Mouse (Mus musculus) kidney, postnatal 36 days (tissue): Measurements from ENCODE around the gene Nbea.

ENCODE experiments used
- DNase-seq, 2 experiments: peaks; one replicate each; pipeline ENCODE4 v3.0.0; 2021 to 2022; ENCODE audit warnings: mixed read lengths in 2 of 2

Nbea gene

DNA sequence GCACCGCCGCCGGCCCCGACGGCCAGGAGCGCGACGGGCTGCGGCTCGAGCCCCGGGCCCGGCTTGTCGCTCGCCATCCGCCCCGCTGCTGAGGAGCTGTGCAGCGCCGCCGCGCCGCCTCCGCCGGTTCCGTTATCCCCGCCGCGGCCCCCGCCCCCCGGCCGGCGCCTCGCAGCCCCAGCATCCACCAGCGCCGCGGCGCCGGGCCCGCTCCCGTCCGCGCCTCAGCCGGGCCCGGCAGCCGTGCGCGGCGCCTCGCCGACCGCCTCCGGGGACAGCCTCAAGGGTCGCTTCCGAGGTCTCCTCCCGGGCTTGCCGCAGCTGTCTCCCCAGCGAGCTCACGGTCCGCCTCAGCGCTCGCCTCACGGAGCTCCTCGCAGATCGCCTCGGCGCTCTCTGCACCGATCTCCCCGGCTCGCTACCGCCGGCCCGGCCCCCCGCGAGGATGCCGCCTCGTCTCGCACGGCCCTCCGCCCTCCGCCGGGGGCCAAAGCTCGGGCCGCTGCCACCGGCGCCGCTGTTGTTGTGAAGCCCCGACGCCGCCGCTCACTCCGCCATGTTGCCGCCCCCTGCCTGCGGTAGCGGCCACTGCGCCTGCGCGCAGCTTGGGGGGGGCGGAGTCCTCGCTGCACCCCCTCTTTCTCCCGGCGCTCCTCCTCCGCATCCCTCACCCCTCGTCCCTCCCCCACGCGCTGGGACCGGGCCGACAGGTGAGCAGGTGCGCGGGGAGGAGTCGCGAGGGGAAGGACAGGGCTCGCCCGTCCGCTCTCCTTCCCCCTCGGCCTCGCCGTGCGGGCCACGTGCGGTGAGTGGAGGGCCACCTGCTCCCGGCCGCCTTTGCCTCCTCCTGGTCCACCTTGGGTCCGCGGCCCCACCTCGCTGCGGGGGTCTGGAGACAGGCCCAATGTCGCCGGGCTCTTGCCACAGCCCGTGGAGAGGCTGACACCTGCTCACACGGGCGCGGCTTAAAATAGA is at the start of gene Nbea:
Gene Nbea (minus strand): TSS at position 543 of the 975 bp plus-strand sequence.
- peak; percentile 77 to 92 for DNase-seq

DNA sequence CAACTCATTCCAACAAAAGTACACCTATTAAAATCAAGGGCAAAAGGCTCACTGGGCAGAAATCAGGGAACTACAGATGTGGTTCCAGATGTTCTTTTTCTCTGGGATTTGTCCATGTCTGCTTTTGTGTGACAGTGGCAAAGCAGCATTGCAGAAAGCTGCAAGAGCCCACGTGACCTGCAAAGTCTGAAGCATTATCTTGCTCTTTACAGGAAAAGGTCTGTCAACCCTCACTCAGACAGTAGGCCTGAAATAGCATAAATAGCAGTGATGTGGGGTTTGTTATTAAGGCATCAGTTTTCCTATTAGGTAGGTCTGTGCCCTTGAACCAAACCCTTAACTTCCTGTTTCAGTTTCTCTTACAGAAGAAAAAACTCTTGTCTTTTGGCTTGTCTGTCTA is 45.8 kb upstream of the Nbea start:
- no peak for DNase-seq

- no peak for DNase-seq
Observed at GRCm38 (mm10) chr3:56215989-56216388, 32.5 kb upstream of the Nbea start.

DNA sequence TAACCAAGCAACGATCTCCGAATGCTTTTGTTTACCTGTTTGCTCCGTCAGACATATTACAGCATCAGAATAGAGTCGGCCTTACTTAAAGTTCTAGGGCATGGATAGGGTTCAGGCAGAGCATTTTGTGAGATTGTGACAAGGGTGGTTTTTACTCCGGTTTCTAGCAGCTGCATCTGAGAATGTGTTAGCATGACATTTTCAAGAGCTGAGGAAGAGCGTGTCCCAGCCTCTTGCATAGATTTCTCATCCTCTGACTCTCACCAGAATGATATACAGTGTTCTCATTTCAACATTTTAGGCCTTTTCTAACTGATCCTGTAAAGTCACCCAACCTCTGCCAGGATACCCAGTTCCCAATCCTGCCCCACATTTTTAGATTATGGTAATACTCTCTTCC is 20.5 kb upstream of the Nbea start:
- DNase-seq = no peak

GRCm38 (mm10) chr3:56188238-56188637 is 4.7 kb upstream of the Nbea start:
- DNase-seq = no peak

DNA sequence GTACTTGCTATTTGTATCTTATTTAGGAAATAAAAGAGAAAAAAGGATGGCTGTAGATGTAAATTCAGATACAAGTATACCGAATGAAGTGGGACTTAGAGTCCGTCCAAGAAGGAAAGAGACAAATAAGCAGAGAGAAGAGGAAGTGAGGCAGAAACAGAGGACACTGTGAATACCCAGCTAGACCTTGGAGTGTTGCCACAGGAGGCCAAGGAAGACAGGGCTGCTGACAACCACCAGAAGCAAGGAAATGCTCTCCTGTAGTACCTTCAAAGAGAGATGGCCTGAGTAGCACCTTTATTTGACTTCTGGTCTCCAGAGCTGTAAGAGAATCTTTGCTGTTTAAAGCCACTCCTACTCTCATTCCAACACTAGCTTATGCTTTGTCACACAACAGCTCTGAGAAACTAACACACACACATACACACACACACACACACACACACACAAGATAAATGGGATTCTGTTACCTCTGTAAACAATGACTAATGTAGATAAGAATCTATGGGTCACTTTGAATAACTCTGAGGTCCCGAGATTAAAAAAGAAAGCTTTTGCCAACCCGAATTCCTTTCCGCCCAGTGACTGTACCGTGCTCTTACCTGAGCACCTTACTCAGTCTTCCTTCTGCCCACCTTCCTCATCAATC is 3.8 kb upstream of the Nbea start:
- peak; percentile 4 to 18 for DNase-seq

GRCm38 (mm10) chr3:56182371-56183158 is 936 bp downstream of the Nbea start:
- peak; percentile 1 to 34 for DNase-seq

DNA sequence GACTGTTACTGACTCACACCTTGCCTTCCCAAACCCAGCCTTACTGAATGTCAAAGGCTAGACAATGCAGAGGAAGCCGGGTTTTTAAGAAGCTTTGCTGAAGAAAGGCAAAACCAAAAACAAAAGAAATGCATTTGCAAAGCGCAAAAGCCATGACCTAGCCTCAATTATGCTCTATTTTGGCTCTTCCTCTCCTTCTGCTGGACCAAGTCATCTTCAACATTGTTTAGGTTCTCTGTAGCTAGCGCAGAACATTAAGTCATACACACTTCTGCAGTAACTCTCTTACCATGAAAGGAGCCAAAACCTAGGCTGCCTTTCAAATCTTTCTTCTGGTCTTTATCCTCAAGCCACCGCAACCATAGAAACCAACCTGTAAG is 1.5 kb downstream of the Nbea start:
- no peak for DNase-seq

GRCm38 (mm10) chr3:56181025-56181424 is 2.5 kb downstream of the Nbea start:
- no peak for DNase-seq

GRCm38 (mm10) chr3:56157864-56158263 is 25.6 kb downstream of the Nbea start:
- DNase-seq = no peak

GRCm38 (mm10) chr3:56126674-56127073 is 56.8 kb downstream of the Nbea start:
- peak in 1 of 2 experiments; percentile 13 for DNase-seq

DNA sequence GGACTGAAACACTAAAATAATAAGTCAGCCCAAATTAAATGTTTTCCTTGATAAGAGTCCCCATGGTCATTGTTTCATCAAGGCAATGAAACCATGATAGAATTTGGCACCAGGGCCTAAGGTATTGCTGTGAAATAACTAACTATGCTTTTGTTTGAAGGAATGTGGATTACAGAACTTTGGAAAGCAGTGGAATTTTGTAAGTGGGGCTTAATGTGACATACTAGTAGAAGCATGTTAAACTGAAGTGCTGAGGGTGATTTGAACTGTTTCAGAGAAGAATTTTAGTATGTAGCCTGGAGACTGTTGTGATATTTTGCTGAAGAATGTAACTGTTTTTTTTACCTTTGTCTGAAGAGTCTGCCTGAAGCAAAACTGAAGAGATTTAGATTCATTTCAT is 66.9 kb downstream of the Nbea start:
- DNase-seq = no peak

DNA sequence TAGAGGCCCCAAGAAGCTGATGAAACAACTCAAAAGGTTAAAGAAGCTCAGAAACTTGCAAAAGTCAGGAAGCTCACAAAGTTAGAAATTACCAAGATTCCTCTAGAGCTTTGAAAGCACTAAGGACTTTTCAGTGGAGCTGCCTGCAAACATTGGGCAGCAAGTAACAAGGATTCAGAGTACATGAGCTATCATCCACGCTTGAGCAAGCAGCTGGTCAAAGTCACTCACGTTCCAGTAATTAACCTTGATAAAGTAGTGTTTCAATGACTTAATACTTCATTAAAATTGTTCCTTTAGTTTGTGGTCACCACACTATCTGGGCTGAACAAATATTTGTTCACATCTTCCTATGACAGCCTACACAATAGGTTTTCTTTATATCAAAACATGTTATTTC is 75.4 kb downstream of the Nbea start:
- DNase-seq = peak; percentile 35 to 45

GRCm38 (mm10) chr3:56097105-56097504 is 86.4 kb downstream of the Nbea start:
- DNase-seq = peak in 1 of 2 experiments; percentile 4

- peak; percentile 14 to 28 for DNase-seq
Observed at GRCm38 (mm10) chr3:56079015-56079612, 104.4 kb downstream of the Nbea start.

DNA sequence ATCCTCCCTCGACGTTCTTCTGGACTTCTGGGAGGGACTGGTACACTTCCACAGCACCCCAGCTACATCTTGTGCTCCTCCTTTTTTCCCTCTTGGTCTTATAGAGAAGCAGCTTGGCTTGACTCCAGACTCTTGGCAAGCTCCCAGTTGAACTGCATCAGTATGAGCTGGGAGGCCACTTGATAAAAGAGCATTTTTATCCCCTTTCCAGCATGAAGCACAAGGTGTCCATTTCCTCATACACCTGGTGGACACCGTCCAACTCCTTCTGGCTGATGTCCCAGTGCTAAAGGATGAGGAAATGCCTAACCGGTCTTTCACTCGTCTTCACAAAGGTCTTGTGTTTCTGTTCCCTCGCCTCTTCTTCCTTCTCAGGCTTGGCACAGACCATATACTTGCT is 115.7 kb downstream of the Nbea start:
- DNase-seq = peak in 1 of 2 experiments; percentile 47

DNA sequence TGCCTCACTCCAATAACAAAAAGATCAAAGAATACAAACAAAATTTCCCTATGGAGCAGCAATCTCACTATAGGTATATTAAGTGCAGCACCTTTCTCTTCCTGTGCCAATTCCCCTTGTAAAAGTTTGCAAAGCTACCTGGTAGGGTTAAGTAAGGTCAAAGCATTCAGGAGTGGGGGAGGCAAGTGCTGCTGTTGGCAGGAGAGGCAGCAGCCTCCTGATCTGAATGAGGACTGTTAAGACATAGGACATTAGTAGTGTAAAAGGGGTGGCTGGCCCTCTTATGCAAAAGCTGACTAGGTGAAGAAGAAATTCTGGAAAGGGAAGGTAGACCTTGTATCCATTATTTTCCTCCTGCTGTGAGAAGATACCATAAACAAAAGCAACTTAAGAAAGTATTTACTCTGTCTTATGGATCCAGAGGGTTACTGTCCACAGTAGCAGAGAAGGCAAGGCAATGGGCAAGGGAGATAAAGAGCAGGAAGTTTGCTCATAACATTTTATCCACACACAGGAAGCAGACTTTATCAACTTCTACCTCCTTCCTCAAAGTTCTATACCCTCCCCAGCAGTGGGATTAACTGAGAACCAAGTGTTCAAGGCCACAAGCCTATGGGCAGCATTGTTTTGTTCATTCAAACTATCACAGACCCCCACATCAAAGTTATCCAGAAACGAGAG is 117.0 kb downstream of the Nbea start:
- DNase-seq = no peak

DNA sequence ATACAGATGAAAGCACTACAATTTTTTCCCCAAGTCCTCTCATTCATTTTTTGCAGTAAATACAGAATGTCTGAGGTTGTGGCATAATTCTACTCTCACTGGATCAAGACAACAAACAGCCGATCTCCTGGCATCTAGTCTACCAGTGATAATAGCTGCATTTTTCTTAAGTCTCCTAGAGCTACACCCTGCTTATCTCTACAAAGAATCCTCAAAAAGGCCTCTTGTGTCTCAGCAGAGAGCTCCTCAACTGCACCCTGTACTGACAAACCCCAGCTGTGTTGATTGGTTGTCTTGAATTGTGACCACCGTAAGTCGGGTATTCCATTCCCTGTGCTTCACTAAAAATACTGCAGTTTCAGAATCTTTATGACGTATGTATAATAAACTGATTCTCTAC is 118.3 kb downstream of the Nbea start:
- DNase-seq = no peak

DNA sequence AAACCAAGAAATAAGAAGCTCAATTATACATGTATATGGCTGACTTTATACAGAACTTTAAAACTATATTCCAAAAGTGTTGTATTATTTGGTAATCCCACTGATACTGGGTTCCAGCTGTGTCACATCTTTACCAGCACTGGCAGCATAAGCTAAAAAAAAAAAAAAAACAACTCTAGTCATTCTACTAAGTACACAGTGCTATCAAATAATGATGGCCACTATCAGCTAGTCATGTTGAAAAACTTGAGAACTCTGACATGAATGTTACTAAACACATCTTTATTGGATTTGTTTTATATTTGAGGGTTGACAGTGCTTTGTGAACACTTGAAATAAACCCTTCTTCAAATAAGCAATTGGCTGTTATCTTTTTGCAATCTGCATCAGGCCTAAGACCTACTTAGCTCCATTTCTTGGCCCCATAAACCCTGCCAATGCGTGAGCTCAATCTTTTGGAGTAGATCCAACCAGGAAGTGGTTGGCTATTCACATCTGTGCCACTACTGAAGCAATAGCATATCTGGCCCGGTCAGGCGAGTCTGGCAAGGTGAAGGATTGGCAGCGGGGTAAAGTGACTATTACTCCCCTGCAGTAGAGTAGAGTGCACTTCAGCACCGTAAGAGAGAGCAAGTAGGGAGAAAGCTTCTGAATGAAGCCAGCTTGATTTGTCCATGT is 137.7 kb downstream of the Nbea start:
- no peak for DNase-seq

DNA sequence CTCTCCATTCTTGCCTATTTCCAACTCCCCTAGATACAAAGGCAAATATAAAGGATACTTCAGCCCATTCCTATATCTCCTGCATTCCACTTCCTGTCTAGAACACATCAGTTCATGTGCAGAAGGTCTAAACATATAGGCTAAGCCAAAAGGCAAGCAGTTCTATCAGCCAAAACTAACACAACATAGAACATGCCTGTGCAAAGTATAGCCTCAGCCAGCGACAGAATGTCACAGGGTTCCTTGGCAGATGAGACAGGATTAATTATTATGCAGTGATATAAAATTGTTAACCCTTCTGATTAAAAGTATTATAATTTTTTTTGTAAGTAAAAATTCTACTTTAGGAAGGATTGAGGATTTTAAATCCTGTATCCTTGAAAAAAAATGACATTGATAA is 140.4 kb downstream of the Nbea start:
- no peak for DNase-seq

- DNase-seq = no peak
Observed at GRCm38 (mm10) chr3:56039494-56039893, 144.0 kb downstream of the Nbea start.

GRCm38 (mm10) chr3:56034596-56034995 is 148.9 kb downstream of the Nbea start:
- no peak for DNase-seq
